Mouse (Mus musculus) C2C12 (cell line): ENCODE measurements around the gene Ina. TPM values are rescaled to one million over a fixed set of nuclear protein-coding genes. Genes with fewer than 3 reads are reported as not detected.

Experiments used
- H3K27me3 ChIP-seq: one replicate; pipeline ENCODE4 v1.6.1; 2011; ENCODE audit not compliant: control insufficient read depth, insufficient read depth, insufficient read length
- H3K36me3 ChIP-seq: one replicate; pipeline ENCODE4 v1.6.1; 2011; ENCODE audit not compliant: control insufficient read depth, insufficient read depth
- H3K4me3 ChIP-seq: one replicate; pipeline ENCODE4 v1.5.1; 2011; ENCODE audit warnings: mild to moderate bottlenecking, control low read depth; ENCODE audit not compliant: poor library complexity, insufficient read depth, severe bottlenecking
- H3K79me2 ChIP-seq: one replicate; pipeline ENCODE4 v1.6.1; 2011; ENCODE audit not compliant: control insufficient read depth, insufficient read depth
- H3K79me3 ChIP-seq: one replicate; pipeline ENCODE4 v1.6.1; 2011; ENCODE audit warnings: low read depth, control low read depth
- H3ac ChIP-seq: one replicate; pipeline ENCODE3; 2011; ENCODE audit warnings: low read depth; ENCODE audit not compliant: control insufficient read depth, insufficient read length
- CEBPB ChIP-seq: IDR thresholded peaks from one replicate; pipeline ENCODE4 v1.6.1; 2011; ENCODE audit warnings: low read depth, mild to moderate bottlenecking, control low read depth, moderate library complexity
- CTCF ChIP-seq: IDR thresholded peaks from one replicate; pipeline ENCODE4 v1.5.1; 2011; ENCODE audit not compliant: control insufficient read depth, insufficient read depth, insufficient read length
- FOSL1 ChIP-seq: IDR thresholded peaks from one replicate; pipeline ENCODE4 v1.8.0; 2011; ENCODE audit warnings: mild to moderate bottlenecking, low read length; ENCODE audit not compliant: poor library complexity, insufficient read depth, severe bottlenecking
- MAX ChIP-seq: IDR thresholded peaks from one replicate; pipeline ENCODE4 v1.6.1; 2011; ENCODE audit warnings: mild to moderate bottlenecking, control low read depth
- MYOD1 ChIP-seq: IDR thresholded peaks from one replicate; pipeline ENCODE4 v1.6.1; 2011; ENCODE audit warnings: low read depth; ENCODE audit not compliant: control insufficient read depth, insufficient read length
- MYOG ChIP-seq: IDR thresholded peaks from one replicate; pipeline ENCODE4 v1.6.1; 2011; ENCODE audit not compliant: control insufficient read depth, insufficient read length; ENCODE audit errors: extremely low read depth
- USF1 ChIP-seq: IDR thresholded peaks from one replicate; pipeline ENCODE4 v1.6.1; 2011; ENCODE audit warnings: low read depth, mild to moderate bottlenecking, control low read depth, moderate library complexity
- polyA plus RNA-seq: library from polyadenylated mRNA; unstranded; fragments of >200 nt; fragmentation: generic; extraction: Trizol; gene quantifications from one replicate; pipeline ENCODE4 v1.2.1, GENCODE M21; 2012; ENCODE audit warnings: missing spikeins

Gene Ina
- polyA plus RNA-seq, 1 experiment: not detected

- Histone ChIP-seq H3K36me3 (no peaks in the 10 kb centered on the region), H3ac (no peak overlapping the region), H3K4me3 (no peak overlapping the region), H3K27me3 (peaks cover 19% of the 10 kb centered on the region), H3K79me3 (no peaks in the 10 kb centered on the region), H3K79me2 (no peaks in the 10 kb centered on the region)
- TF ChIP-seq CEBPB (no peak), MAX (no peak), CTCF (no peak), FOSL1 (no peak), MYOG (no peak), MYOD1 (no peak), USF1 (no peak)
Measured at GRCm38 (mm10) chr19:47006321-47006720, 8.2 kb upstream of the Ina start.

DNA sequence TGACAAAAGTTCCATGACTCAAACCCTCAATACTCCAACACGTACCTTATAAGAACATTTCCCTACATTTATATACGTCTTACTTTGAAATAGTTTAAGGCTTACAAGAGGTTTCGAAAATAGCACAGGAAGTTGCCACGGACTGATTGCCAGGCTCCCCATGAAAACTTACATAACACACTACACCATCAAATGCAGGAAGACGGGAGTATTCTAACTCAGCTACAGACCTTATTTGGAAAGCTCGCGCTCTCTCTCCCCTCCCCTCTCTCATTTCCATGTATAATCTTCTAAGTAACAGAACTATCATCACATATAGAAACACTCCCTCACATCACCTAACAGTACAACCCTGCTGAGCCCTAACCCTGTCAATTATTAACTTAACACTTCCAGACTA is 5.1 kb upstream of the Ina start:
- H3K4me3 ChIP-seq: no peak overlapping the region
- H3K79me2 ChIP-seq: no peaks in the 10 kb centered on the region
- no peak for TF ChIP-seq MAX
- no peak for TF ChIP-seq CTCF
- no peak for TF ChIP-seq MYOG
- TF ChIP-seq CEBPB: no peak
- no peak for TF ChIP-seq FOSL1
- no peak for TF ChIP-seq USF1
- no peak for TF ChIP-seq MYOD1
- no peak overlapping the region for H3ac ChIP-seq
- no peaks in the 10 kb centered on the region for H3K79me3 ChIP-seq
- no peaks in the 10 kb centered on the region for H3K36me3 ChIP-seq
- peaks cover 34% of the 10 kb centered on the region for H3K27me3 ChIP-seq

DNA sequence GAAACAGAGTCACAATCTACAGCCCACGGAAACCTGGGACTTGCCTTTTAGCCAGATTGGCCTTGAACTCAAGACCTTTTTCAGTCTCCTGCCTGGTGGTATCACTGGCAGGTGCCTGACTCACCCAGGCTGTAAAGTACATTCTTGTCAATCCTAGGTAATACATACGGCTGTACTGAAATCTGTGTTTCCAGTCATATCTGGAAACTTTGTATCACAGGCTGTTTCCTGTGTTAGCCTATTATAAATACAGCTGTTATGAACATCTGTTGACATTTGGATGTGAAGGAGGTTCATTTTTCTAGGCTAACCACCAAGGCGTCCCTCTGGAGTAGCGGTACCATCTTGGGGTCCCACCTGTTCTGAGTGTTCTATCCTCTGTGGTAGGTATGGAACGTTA is 4.6 kb upstream of the Ina start:
- Histone ChIP-seq H3K79me2 (no peaks in the 10 kb centered on the region), H3K27me3 (peaks cover 36% of the 10 kb centered on the region), H3ac (no peak overlapping the region), H3K4me3 (no peak overlapping the region), H3K79me3 (no peaks in the 10 kb centered on the region), H3K36me3 (no peaks in the 10 kb centered on the region)
- TF ChIP-seq CEBPB (no peak), MYOD1 (no peak)

DNA sequence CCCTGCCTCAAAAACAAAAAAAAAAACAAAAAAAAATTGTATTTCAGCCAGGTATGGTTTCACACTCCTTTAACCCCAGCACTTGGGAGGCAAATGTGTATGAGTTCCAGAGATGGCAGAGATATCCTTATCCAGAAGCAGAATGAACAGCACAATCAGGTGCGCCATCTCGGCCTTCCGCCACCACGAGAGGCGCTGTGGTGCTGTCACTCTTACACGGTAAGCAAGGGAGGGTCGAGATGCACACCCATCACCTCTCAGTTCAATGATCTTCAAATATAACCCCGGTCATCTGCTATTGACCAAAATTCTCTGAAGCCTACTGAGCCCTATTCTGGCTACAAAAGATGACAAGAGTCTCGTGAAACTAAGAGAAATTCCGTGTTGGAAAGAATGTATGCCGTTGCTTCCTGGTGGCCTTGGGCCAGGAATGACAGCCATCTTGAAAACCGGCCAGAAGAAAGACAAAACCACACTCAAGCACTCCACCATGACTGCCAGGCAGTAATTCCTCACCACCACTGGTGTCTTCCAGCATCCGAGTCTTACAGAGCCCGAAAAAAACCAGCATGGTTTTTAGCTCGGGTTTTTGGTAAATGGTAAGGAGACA is 1.9 kb upstream of the Ina start:
- Histone ChIP-seq H3K79me3 (no peaks in the 10 kb centered on the region), H3K79me2 (no peaks in the 10 kb centered on the region), H3ac (no peak overlapping the region), H3K36me3 (no peaks in the 10 kb centered on the region), H3K27me3 (peaks cover 49% of the 10 kb centered on the region), H3K4me3 (no peak overlapping the region)
- TF ChIP-seq MYOD1: no peak

DNA sequence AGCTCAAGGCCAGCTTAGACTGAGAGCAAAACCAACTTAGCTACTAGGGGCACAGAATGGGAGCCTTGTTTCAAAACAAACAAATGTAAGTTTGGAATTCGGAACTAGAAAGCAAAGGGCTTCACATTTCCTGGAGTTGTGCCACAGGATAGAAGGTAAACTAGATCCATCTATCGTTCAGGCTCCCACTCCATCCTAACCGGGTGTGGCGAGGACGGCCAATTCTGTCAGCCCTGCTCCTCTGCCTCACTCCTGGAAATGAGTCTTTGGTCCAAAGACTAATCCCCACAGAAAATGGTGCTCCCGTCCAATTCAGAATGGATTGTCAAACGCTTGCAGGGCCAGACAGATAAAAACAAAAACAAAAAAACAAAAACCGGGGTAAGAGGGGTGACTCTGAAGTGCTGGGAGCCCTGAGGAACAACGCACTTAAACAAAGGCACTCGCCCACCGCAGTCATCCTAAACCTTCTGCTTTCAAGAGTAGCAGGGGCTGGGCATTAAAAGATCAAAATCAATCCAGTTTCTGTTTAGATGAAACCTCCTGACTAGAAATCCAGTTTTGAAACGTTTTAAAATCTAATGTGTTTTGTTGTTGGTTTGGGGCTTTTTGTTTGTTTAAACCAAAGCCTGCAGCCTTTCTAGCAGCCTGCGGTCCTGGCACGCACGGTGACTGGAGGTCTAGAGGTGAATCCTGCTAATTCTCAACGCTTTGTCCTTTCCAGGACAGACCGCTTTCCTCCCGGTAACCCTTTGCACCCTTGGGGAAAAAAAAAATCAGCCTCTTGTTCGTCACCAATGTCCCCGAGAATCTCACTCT is 949 bp upstream of the Ina start:
- no peak for TF ChIP-seq MYOD1
- no peak for TF ChIP-seq MYOG
- TF ChIP-seq MAX: no peak
- TF ChIP-seq CTCF: no peak
- TF ChIP-seq CEBPB: no peak
- no peak for TF ChIP-seq FOSL1
- no peak for TF ChIP-seq USF1
- Histone ChIP-seq H3K79me2 (no peaks in the 10 kb centered on the region), H3K36me3 (no peaks in the 10 kb centered on the region), H3K4me3 (no peak overlapping the region), H3ac (no peak overlapping the region), H3K27me3 (peaks cover 44% of the 10 kb centered on the region), H3K79me3 (no peaks in the 10 kb centered on the region)

DNA sequence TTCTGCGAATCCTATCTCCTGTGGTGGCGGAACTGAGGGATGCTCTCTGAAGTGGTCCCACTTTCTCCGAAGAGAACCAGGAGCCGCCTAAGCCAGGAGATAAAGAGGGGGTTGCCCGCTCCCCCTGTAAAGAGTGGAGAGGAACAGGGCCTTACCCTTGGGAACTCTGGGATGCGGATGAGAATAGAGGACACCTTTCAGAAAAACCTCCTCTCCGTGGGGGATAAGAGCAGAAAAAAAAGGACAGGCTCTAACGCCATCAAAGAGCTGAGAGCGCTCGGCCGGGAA is 395 bp upstream of the Ina start:
- Histone ChIP-seq H3K27me3 (peaks cover 46% of the 10 kb centered on the region), H3K79me3 (no peaks in the 10 kb centered on the region), H3K36me3 (no peaks in the 10 kb centered on the region), H3K4me3 (no peak overlapping the region), H3ac (no peak overlapping the region), H3K79me2 (no peaks in the 10 kb centered on the region)
- TF ChIP-seq MYOD1 (no peak), USF1 (no peak), MAX (no peak), MYOG (no peak), FOSL1 (no peak), CEBPB (no peak), CTCF (no peak)
